Mouse (Mus musculus): ENCODE results near the gene Cic. TPM values are rescaled to one million over a fixed set of nuclear protein-coding genes. Genes with fewer than 3 reads are reported as not detected.
"Not testable (repeated sequence)": the region's sequence is repeated elsewhere in the genome, so short reads cannot be mapped to it uniquely, and the experiment has no call there.

Gene Cic
- total RNA-seq, 2 experiments from 2014 or later, result 215 to 228 TPM

DNA sequence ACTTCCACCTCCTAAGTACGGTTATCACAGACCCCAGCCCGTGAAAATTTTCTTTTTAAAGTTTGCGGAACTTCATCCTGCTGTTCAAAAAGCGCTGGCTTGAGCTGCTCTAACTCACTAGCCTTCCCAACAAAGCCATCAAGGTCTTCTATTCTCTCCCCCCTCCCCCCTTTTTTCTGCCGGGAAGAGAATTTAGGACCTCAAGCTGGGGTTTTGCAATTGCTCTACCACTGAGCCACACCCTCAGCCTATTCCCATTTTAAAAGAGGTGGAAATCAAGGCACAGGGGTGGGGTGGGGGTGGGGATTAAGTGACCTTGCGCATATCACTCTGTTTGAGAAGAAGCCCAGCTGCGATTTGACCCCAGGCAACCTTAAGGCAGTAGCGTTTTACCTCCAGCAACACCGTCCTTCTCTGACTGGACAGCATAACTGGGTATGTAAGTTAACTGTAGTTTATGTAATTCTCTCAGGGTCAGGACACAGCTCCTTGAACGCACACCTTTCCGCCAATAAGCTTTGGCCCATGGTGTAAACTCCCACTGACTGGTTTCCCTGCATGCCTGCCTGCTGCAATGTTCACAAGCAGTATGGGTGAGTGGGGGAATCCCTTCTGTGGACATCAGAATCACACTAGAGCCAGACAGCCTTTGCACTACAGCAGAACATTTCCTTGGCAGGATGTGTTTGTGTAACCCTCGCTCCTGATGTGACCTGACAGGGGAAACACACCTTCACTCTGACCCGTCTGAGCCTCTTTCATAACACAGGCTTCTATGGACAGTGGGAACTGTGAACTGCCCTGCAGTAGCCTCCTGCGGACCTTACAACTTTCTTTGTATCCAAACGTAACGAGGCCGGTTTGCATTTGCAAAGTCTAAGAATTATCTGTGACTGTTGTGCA lies 3.3 kb upstream of the Cic start:
- no peak for DNase-seq (ENCODE audit: extremely low spot score in 1 of 2, low spot score in 2 of 2)
- TF ChIP-seq CTCF (IDR thresholded peaks at IDR 0.05), result no peak
- no peak overlapping the region for H3K4me3 ChIP-seq
- H3K27ac ChIP-seq, result no peak overlapping the region
- intact Hi-C loops (cut with DNase I), result no loop called here

DNA sequence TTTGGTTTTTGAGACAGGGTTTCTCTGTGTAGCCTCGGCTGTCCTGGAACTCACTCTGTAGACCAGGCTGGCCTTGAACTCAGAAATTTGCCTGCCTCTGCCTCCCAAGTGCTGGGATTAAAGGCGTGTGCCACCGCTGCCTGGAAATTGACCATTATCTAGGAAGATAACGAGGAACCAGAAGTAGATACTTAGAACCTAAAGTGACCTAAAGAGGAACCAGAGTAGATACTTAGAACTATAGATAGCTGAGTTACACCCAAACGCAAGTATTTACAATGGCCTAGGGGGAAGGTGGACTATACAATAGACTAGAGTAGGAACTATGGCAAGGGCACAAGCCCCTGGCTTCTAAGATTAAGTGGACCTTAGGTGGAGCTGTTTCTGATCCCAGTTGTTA lies 1.8 kb upstream of the Cic start:
- intact Hi-C loops (cut with DNase I); H3K4me3 ChIP-seq; DNase-seq (ENCODE audit: extremely low spot score in 1 of 2, low spot score in 2 of 2); H3K27ac ChIP-seq: not testable (repeated sequence)

DNA sequence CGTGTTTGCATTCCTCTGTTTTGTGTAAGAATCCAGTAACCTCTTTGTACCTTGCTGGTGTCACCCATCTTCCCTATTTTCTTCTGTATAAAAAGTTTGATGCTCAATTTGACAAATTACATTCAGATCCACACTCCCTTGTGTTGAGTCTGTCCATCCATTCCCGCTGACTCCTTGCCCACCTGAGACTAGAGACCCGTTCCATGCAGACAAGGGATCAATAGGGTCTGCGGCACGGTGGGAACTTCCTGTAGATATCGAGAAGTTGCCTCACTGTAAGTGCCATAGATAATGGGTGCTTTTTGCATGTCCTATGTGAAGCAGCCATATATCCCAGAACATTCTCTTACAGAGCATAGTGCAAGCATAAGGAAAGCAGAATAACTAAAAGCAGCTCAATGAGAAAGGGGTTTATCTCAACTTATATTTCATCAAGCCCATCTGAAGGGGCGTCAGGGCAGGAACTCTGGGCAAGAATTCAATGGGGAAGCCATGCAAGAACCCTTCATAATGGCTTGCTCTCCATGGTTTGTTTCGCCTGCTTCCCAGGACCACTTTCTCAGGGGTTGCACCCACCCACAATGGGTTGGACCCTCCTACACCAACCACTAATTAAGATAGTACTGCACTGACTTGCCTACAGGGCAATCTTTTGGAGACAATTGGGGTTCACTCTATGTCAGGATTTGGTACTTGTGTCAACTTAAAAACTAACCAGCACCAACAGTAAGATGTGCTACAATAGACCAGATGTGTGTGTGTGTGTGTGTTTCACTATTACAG lies 1.1 kb upstream of the Cic start:
- DNase-seq (ENCODE audit: extremely low spot score in 1 of 2, low spot score in 2 of 2), result no peak
- TF ChIP-seq CTCF (IDR thresholded peaks at IDR 0.05), result no peak
- Histone ChIP-seq H3K4me3 (no peak overlapping the region), H3K27ac (no peak overlapping the region)
- intact Hi-C loops (cut with DNase I), result no loop called here

DNA sequence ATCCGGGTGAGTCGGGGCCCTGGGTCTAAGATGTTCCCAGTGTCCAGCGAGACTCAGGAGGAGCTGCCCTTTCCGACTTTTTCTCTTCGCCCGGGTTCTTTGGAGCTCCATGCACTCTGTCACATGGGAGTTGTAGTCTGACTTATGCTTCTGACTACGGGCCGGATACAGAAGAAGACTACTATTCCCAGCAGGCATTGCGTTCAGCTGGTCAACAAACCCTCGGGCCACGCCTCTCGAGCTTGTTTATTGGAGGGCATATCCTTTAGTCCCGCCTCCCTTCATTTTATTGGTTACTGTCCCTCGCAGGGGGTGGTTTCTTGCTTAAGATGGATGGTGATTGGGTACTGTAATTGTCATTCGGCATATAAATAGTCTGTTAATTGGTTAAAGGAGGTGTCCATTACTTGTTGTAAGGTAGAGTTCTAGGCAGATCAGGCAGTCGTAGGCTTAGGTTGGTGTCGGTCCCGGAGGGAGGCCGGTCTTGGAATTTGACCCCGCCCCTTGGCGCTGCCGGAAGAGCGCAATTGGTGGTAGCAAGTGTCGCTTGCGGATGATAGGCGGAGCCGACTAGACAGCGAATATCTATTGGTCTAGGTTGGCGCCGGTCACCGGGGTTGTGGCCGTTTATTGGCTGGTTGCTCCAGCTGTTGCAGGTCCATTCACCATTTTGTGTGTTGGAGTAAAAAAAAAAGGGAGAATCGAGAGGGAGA lies 403 bp downstream of the Cic start:
- DNase-seq (ENCODE audit: extremely low spot score in 1 of 2, low spot score in 2 of 2), result peak; percentile 97 to 100
- H3K4me3 ChIP-seq, result peak overlapping the region; percentile 61
- intact Hi-C loops (cut with DNase I), result loop anchor here (1.0 kb wide), 1 partner anchor 16 kb away; no protein-coding TSS in a partner anchor
- H3K27ac ChIP-seq, result peak overlapping the region; percentile 98
- TF ChIP-seq CTCF (IDR thresholded peaks at IDR 0.05), result no peak

GRCm38 (mm10) chr7:25268588-25268987 lies 1.1 kb downstream of the Cic start:
- DNase-seq (ENCODE audit: extremely low spot score in 1 of 2, low spot score in 2 of 2), result no peak
- H3K27ac ChIP-seq, result peak overlapping the region; percentile 89
- intact Hi-C loops (cut with DNase I), result no loop called here
- TF ChIP-seq CTCF (IDR thresholded peaks at IDR 0.05), result no peak
- peak overlapping the region; percentile 58 for H3K4me3 ChIP-seq

DNA sequence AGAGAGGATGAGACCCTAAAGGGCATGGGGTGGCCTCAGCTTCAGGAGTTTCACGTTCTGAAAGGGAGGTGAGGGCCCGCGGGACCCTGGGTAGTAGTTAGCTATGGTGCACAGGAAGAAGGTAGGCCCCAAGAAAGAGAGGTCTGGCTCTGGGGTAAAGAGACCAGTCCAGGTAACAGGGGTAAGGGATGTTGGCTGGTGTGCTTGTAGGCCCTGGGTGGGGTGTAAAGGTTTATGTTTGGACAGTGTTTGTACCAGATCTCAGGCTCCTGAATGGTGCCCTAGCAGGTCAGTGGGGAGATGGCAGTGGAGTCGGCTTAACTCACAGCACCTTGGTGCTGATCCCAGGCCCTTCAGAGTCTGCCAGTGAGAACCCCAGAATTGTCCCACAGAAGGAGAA lies 1.5 kb downstream of the Cic start:
- intact Hi-C loops (cut with DNase I), result no loop called here
- no peak for TF ChIP-seq CTCF (IDR thresholded peaks at IDR 0.05)
- DNase-seq (ENCODE audit: extremely low spot score in 1 of 2, low spot score in 2 of 2), result peak in 1 of 2 experiments; percentile 13
- peak overlapping the region; percentile 58 for H3K4me3 ChIP-seq
- peak overlapping the region; percentile 89 for H3K27ac ChIP-seq

- no peak for DNase-seq (ENCODE audit: extremely low spot score in 1 of 2, low spot score in 2 of 2)
- TF ChIP-seq CTCF (IDR thresholded peaks at IDR 0.05), result no peak
- intact Hi-C loops (cut with DNase I), result no loop called here
- peak overlapping the region; percentile 58 for H3K4me3 ChIP-seq
- H3K27ac ChIP-seq, result peak overlapping the region; percentile 89; the same call in 1 of the 2 replicates
These were observed 2.2 kb downstream of the Cic start for GRCm38 (mm10) chr7:25269545-25270271.

DNA sequence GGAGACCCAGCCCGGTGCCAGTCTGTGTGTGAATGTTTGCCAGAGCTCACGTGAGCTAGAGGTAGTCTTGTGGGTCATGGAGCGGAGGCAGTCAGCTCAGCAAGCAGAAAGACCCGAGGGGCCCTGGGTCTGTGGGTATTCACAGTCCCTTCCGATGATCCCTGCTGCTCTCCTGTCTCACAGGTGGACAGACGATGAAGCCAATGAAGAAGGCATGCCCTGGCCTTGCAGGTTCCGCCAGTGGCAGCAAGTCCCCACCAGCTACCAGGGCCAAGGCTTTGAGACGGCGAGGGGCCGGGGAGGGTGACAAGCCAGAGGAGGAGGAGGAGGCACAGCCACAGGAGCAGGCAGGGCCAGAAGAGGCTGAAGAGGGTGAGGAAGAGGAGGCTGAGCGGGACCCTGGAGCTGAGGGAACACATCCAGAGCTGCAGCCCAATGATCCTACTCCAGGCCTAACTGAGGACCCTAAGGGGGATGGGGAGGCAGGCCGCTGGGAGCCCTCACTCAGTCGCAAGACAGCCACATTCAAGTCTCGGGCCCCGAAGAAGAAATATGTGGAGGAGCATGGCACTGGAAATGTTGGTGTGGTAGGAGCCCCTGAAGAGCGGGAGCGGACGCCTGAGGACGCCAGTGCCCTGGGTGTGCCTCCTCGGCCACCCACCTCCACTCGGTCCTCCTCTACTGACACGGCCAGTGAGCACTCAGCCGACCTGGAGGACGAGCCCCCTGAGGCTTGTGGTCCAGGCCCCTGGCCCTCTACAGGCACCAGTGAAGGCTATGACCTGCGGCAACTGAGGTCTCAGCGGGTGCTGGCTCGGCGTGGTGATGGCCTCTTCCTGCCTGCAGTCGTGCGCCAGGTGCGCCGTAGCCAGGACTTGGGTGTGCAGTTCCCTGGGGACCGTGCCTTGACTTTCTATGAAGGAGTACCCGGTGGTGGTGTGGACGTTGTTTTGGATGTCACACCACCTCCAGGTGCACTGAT lies 3.4 kb downstream of the Cic start:
- intact Hi-C loops (cut with DNase I), result no loop called here
- H3K27ac ChIP-seq, result no peak overlapping the region
- H3K4me3 ChIP-seq, result no peak overlapping the region
- no peak for DNase-seq (ENCODE audit: extremely low spot score in 1 of 2, low spot score in 2 of 2)
- no peak for TF ChIP-seq CTCF (IDR thresholded peaks at IDR 0.05)

- intact Hi-C loops (cut with DNase I), result no loop called here
- Histone ChIP-seq H3K27ac (no peak overlapping the region), H3K4me3 (no peak overlapping the region)
- no peak for TF ChIP-seq CTCF (IDR thresholded peaks at IDR 0.05)
- no peak for DNase-seq (ENCODE audit: extremely low spot score in 1 of 2, low spot score in 2 of 2)
These were observed 4.3 kb downstream of the Cic start for GRCm38 (mm10) chr7:25271651-25272444.

Data from left cerebral cortex, adult 2 months (tissue).